Mouse (Mus musculus): Measurements from ENCODE around the gene F10. TPM values are rescaled to one million over a fixed set of nuclear protein-coding genes. Genes with fewer than 3 reads are reported as not detected.

Gene F10
- polyA plus RNA-seq (2014; fragmentation: Nextera tagmentation; extraction: Ambion mirVana), result 0.31 TPM in 1 of 2 replicates, not detected in the other

- no peak within 1 kb of the TSS for H3K27ac ChIP-seq (ENCODE audit: low read depth, low read length)
- no peak within 1 kb of the TSS for H3K4me3 ChIP-seq (ENCODE audit: low read depth, low read length)
- H3K9me3 ChIP-seq (ENCODE audit: control insufficient read depth, low read length), result no peaks in the 10 kb centered on the region
- H3K4me1 ChIP-seq (ENCODE audit: control insufficient read depth, insufficient read depth, low read length), result no peaks in the 10 kb centered on the region
- no peak within 1 kb of the TSS for H3K4me2 ChIP-seq (ENCODE audit: low read depth, low read length)
- H3K27me3 ChIP-seq (ENCODE audit: control insufficient read depth, insufficient read depth, low read length), result no peaks in the 10 kb centered on the region
- no peak for ATAC-seq (ENCODE audit: low read depth)
- no peak within 1 kb of the TSS for H3K9ac ChIP-seq (replicated peaks; ENCODE audit: low read depth, low read length)
- WGBS, result 71% methylated on average over 7 of the region's 7 CpGs
- H3K36me3 ChIP-seq (ENCODE audit: control insufficient read depth, insufficient read depth, low read length), result no peaks in the 10 kb centered on the region
Observed at GRCm38 (mm10) chr8:13037015-13037414, at the start of gene F10. Gene F10, plus strand, starts transcription at chr8:13037308.

- H3K27me3 ChIP-seq (ENCODE audit: control insufficient read depth, insufficient read depth, low read length), result no peaks in the 10 kb centered on the region
- H3K36me3 ChIP-seq (ENCODE audit: control insufficient read depth, insufficient read depth, low read length), result peaks cover 19% of the 10 kb centered on the region
- ATAC-seq (ENCODE audit: low read depth), result no peak
- no peak overlapping the region for H3K4me3 ChIP-seq (ENCODE audit: low read depth, low read length)
- H3K4me1 ChIP-seq (ENCODE audit: control insufficient read depth, insufficient read depth, low read length), result no peaks in the 10 kb centered on the region
- H3K4me2 ChIP-seq (ENCODE audit: low read depth, low read length), result no peak overlapping the region
- H3K9me3 ChIP-seq (ENCODE audit: control insufficient read depth, low read length), result no peaks in the 10 kb centered on the region
- H3K9ac ChIP-seq (replicated peaks; ENCODE audit: low read depth, low read length), result no peak overlapping the region
- no peak overlapping the region for H3K27ac ChIP-seq (ENCODE audit: low read depth, low read length)
- WGBS, result 84% methylated on average over 8 of the region's 8 CpGs
Observed at GRCm38 (mm10) chr8:12987571-12987970, 49.5 kb upstream of the F10 start.

DNA sequence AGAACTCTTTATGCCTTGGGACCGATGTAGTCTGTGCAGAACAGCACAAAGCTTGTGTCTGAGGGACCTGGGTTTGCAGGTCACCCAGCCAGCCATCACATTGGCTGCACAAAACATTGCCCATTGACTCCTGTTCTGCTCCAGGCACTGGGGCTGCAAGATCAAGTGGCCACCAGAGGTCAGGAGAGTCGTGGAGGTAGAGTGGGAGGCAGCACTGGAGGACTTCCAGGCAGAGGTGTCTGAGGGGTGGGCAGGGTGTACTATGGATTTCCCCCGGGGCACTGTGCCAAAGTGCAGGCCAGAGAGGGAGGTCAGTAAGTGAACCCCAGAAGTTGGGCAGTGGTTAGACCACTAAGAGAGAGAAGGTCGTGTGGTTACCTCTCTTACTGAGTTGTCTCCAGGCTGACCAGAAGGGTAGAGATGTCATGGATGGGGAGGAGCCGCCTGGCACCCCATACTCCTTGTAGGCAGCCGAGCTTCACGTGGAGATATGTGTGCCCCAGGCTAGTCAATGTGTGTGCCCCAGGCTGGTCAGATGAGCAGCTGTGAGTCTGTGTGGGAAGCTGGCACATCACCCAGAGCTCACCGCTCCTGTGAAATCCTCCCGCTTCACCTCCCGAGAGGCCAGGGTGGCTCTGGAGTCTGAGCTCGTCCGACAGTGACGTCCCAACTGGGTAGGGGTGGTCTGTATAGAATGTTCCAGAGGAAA lies 48.2 kb upstream of the F10 start:
- H3K9ac ChIP-seq (replicated peaks; ENCODE audit: low read depth, low read length), result no peak overlapping the region
- H3K9me3 ChIP-seq (ENCODE audit: control insufficient read depth, low read length), result no peaks in the 10 kb centered on the region
- 80% methylated on average over 13 of the region's 13 CpGs for WGBS
- no peak overlapping the region for H3K4me3 ChIP-seq (ENCODE audit: low read depth, low read length)
- ATAC-seq (ENCODE audit: low read depth), result no peak
- no peaks in the 10 kb centered on the region for H3K27me3 ChIP-seq (ENCODE audit: control insufficient read depth, insufficient read depth, low read length)
- H3K36me3 ChIP-seq (ENCODE audit: control insufficient read depth, insufficient read depth, low read length), result peaks cover 20% of the 10 kb centered on the region
- H3K4me1 ChIP-seq (ENCODE audit: control insufficient read depth, insufficient read depth, low read length), result no peaks in the 10 kb centered on the region
- H3K27ac ChIP-seq (ENCODE audit: low read depth, low read length), result no peak overlapping the region
- no peak overlapping the region for H3K4me2 ChIP-seq (ENCODE audit: low read depth, low read length)

DNA sequence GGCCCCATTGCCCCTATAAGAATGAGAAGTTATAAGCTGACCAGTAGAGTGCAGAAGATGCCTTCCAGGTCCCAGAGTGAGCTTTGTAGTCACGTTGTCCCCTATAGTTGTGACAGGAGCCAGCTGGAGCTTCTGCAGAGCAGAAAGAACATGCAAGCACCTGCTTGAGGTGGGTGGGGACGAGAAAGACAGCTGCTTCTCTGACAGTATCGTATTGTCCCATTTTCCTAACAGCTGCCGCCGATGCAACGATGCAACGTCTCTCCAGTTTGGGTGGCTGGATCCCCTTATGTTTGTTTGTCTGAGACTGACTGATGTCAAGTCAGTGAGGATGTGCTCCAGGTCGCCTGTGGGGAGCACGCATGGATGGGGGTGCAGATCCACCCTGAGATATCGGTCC lies 45.7 kb upstream of the F10 start:
- ATAC-seq (ENCODE audit: low read depth), result no peak
- no peak overlapping the region for H3K9ac ChIP-seq (replicated peaks; ENCODE audit: low read depth, low read length)
- H3K27ac ChIP-seq (ENCODE audit: low read depth, low read length), result no peak overlapping the region
- H3K4me1 ChIP-seq (ENCODE audit: control insufficient read depth, insufficient read depth, low read length), result no peaks in the 10 kb centered on the region
- H3K4me2 ChIP-seq (ENCODE audit: low read depth, low read length), result no peak overlapping the region
- no peaks in the 10 kb centered on the region for H3K9me3 ChIP-seq (ENCODE audit: control insufficient read depth, low read length)
- peaks cover 17% of the 10 kb centered on the region for H3K36me3 ChIP-seq (ENCODE audit: control insufficient read depth, insufficient read depth, low read length)
- H3K4me3 ChIP-seq (ENCODE audit: low read depth, low read length), result no peak overlapping the region
- no peaks in the 10 kb centered on the region for H3K27me3 ChIP-seq (ENCODE audit: control insufficient read depth, insufficient read depth, low read length)
- 81% methylated on average over 10 of the region's 10 CpGs for WGBS

GRCm38 (mm10) chr8:12994468-12994867 lies 42.6 kb upstream of the F10 start:
- Histone ChIP-seq H3K27me3 (ENCODE audit: control insufficient read depth, insufficient read depth, low read length) (no peaks in the 10 kb centered on the region), H3K4me2 (ENCODE audit: low read depth, low read length) (no peak overlapping the region), H3K9ac (replicated peaks; ENCODE audit: low read depth, low read length) (no peak overlapping the region), H3K4me1 (ENCODE audit: control insufficient read depth, insufficient read depth, low read length) (no peaks in the 10 kb centered on the region), H3K27ac (ENCODE audit: low read depth, low read length) (no peak overlapping the region), H3K4me3 (ENCODE audit: low read depth, low read length) (no peak overlapping the region), H3K9me3 (ENCODE audit: control insufficient read depth, low read length) (no peaks in the 10 kb centered on the region), H3K36me3 (ENCODE audit: control insufficient read depth, insufficient read depth, low read length) (peaks cover 44% of the 10 kb centered on the region)
- ATAC-seq (ENCODE audit: low read depth), result no peak
- WGBS, result 81% methylated on average over 5 of the region's 5 CpGs

- WGBS, result 63% methylated on average over 5 of the region's 5 CpGs
- ATAC-seq (ENCODE audit: low read depth), result no peak
Observed at GRCm38 (mm10) chr8:12995481-12995880, 41.6 kb upstream of the F10 start.

DNA sequence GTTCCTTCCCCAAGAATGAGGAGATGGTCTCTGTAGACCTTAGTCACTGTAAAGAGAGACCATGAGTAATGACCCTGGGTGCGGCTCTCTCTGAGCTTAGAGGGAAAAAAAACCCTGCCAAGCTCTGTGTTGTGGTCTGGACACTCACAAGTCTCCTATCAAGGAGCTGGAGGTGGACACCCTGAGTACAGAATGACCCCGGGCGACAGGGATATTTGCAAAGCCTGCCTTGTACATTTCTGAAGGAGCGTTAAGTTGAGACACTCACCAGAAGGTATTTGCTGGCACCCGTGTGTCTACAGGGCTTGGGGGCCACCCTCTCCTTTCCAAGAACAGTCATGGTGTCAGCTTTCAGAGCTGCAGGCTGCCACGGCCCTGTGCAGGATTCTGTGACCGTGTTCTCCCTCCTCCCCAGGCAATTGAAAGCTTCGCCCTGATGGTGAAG lies 40.3 kb upstream of the F10 start:
- no peak for ATAC-seq (ENCODE audit: low read depth)
- H3K27me3 ChIP-seq (ENCODE audit: control insufficient read depth, insufficient read depth, low read length), result no peaks in the 10 kb centered on the region
- no peak overlapping the region for H3K4me3 ChIP-seq (ENCODE audit: low read depth, low read length)
- no peak overlapping the region for H3K9ac ChIP-seq (replicated peaks; ENCODE audit: low read depth, low read length)
- 67% methylated on average over 8 of the region's 8 CpGs for WGBS
- H3K27ac ChIP-seq (ENCODE audit: low read depth, low read length), result no peak overlapping the region
- no peak overlapping the region for H3K4me2 ChIP-seq (ENCODE audit: low read depth, low read length)
- no peaks in the 10 kb centered on the region for H3K9me3 ChIP-seq (ENCODE audit: control insufficient read depth, low read length)
- peaks cover 63% of the 10 kb centered on the region for H3K36me3 ChIP-seq (ENCODE audit: control insufficient read depth, insufficient read depth, low read length)
- no peaks in the 10 kb centered on the region for H3K4me1 ChIP-seq (ENCODE audit: control insufficient read depth, insufficient read depth, low read length)

More at GRCm38 (mm10) chr8:12995481-12995880, 41.6 kb upstream of the F10 start:
- Histone ChIP-seq H3K4me2 (ENCODE audit: low read depth, low read length) (no peak overlapping the region), H3K27me3 (ENCODE audit: control insufficient read depth, insufficient read depth, low read length) (no peaks in the 10 kb centered on the region), H3K36me3 (ENCODE audit: control insufficient read depth, insufficient read depth, low read length) (peaks cover 50% of the 10 kb centered on the region), H3K9me3 (ENCODE audit: control insufficient read depth, low read length) (no peaks in the 10 kb centered on the region), H3K27ac (ENCODE audit: low read depth, low read length) (no peak overlapping the region), H3K9ac (replicated peaks; ENCODE audit: low read depth, low read length) (no peak overlapping the region), H3K4me3 (ENCODE audit: low read depth, low read length) (no peak overlapping the region), H3K4me1 (ENCODE audit: control insufficient read depth, insufficient read depth, low read length) (no peaks in the 10 kb centered on the region)

DNA sequence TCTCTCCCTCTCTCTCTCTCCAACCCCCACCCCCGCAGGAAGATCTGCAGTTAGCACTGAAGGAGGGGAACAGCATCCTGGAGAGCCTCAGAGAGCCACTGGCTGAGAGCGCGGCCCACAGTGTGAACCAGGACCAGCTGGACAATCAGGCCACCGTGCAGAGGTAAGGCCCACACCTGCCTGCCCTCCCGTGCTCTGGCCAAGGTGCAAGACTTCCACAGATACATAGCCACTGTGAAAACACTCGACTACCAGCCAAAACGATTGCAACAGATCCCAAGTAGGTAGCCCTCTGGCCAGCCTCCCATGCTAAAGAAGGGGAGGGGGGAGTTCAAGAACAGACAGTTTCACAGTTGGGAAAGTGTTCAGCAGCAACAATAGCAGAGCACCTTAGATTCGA lies 38.8 kb upstream of the F10 start:
- Histone ChIP-seq H3K4me2 (ENCODE audit: low read depth, low read length) (no peak overlapping the region), H3K4me3 (ENCODE audit: low read depth, low read length) (no peak overlapping the region), H3K27ac (ENCODE audit: low read depth, low read length) (no peak overlapping the region), H3K27me3 (ENCODE audit: control insufficient read depth, insufficient read depth, low read length) (no peaks in the 10 kb centered on the region), H3K36me3 (ENCODE audit: control insufficient read depth, insufficient read depth, low read length) (peaks cover 77% of the 10 kb centered on the region), H3K9ac (replicated peaks; ENCODE audit: low read depth, low read length) (no peak overlapping the region), H3K9me3 (ENCODE audit: control insufficient read depth, low read length) (no peaks in the 10 kb centered on the region), H3K4me1 (ENCODE audit: control insufficient read depth, insufficient read depth, low read length) (no peaks in the 10 kb centered on the region)
- 91% methylated on average over 7 of the region's 8 CpGs for WGBS
- ATAC-seq (ENCODE audit: low read depth), result no peak

DNA sequence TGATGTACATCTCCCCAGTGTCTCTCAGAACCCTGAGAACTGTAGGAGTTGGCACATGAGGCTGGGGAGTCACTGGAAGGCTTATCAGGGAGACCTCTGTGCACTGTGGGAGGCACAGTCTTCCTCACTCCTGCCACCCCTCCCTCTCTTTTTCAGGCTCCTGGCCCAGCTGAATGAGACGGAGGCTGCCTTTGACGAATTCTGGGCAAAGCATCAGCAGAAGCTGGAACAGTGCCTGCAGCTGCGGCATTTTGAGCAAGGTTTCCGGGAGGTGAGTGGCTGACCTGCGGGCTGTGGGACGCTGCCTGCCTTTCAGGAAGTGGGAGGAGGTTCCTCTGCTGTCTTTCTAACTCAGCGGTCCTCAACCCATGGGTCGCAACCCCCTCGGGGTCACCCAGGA lies 37.3 kb upstream of the F10 start:
- WGBS, result 88% methylated on average over 9 of the region's 9 CpGs
- no peak for ATAC-seq (ENCODE audit: low read depth)
- Histone ChIP-seq H3K27me3 (ENCODE audit: control insufficient read depth, insufficient read depth, low read length) (no peaks in the 10 kb centered on the region), H3K4me2 (ENCODE audit: low read depth, low read length) (no peak overlapping the region), H3K4me1 (ENCODE audit: control insufficient read depth, insufficient read depth, low read length) (no peaks in the 10 kb centered on the region), H3K9me3 (ENCODE audit: control insufficient read depth, low read length) (no peaks in the 10 kb centered on the region), H3K36me3 (ENCODE audit: control insufficient read depth, insufficient read depth, low read length) (peaks cover 84% of the 10 kb centered on the region), H3K4me3 (ENCODE audit: low read depth, low read length) (no peak overlapping the region), H3K27ac (ENCODE audit: low read depth, low read length) (no peak overlapping the region), H3K9ac (replicated peaks; ENCODE audit: low read depth, low read length) (no peak overlapping the region)

Measured in neural tube, embryonic 14.5 days (tissue).